Mouse (Mus musculus) heart, embryonic 10.5 days (tissue): ENCODE results near the gene Zfand3. TPM values are rescaled to one million over a fixed set of nuclear protein-coding genes. Genes with fewer than 3 reads are reported as not detected.

Experiments used
- DNase-seq: peaks from one replicate; pipeline ENCODE4 v3.0.0-alpha.2; 2017; ENCODE audit warnings: low spot score
- H3K27ac ChIP-seq: fragments of 300-500 bp; sonication (generic); 2 replicates; pipeline ENCODE4 v1.5.1; 2016; ENCODE audit warnings: mild to moderate bottlenecking
- H3K27me3 ChIP-seq: fragments of 300-500 bp; sonication (generic); 2 replicates; pipeline ENCODE4 v1.6.1; 2016; ENCODE audit warnings: mild to moderate bottlenecking; ENCODE audit not compliant: poor library complexity, insufficient read depth, severe bottlenecking
- H3K36me3 ChIP-seq: fragments of 300-500 bp; sonication (generic); 2 replicates; pipeline ENCODE4 v1.6.1; 2016; ENCODE audit warnings: mild to moderate bottlenecking, moderate library complexity
- H3K4me1 ChIP-seq: fragments of 300-500 bp; sonication (generic); 2 replicates; pipeline ENCODE4 v1.6.1; 2016; ENCODE audit warnings: mild to moderate bottlenecking
- H3K4me3 ChIP-seq: fragments of 300-500 bp; sonication (generic); 2 replicates; pipeline ENCODE4 v1.5.1; 2016; ENCODE audit warnings: mild to moderate bottlenecking, moderate library complexity
- H3K9me3 ChIP-seq: fragments of 300-500 bp; sonication (generic); 2 replicates; pipeline ENCODE4 v1.6.1; 2016; ENCODE audit warnings: mild to moderate bottlenecking, moderate library complexity
- WGBS: fragments of 180-500 bp; shearing (Covaris S2); methylation state at CpG from one replicate; pipeline ENCODE4 v1.1.7; 2016; 5-methylcytosine and 5-hydroxymethylcytosine counted together
- polyA plus RNA-seq: library from polyadenylated mRNA; unstranded; fragments of >200 nt; fragmentation: Nextera tagmentation; extraction: Ambion mirVana; gene quantifications from 2 replicates; pipeline ENCODE4 v1.2.1, GENCODE M21; 2016

Gene Zfand3
- polyA plus RNA-seq, 1 experiment from 2014 or later, result 54.7 TPM

DNA sequence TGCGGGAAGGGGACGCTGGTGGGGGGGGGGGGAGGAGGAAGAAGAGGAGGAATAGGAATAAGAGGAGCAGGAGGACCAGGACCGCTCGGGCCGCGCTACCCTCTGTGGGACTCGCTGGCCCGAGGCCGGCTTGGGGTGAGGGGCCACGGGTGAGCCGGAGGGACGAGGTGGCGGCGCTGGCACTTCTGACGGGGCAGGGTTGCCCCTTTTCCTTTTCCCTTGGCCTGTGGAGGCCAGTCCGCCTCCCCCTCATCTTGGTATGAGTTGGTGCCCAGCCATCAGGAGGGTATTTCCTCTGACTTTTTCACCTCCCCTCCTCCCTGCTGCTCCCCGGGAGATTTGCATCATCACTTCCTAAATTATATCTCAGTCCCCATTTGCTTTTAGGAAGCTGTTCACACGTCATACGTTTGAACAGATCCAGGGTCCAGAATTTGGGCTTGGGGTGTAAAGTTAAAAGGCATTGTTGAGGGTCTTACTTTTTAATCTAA, 963 bp downstream of the Zfand3 start:
- WGBS, result 0% methylated on average over 17 of the region's 19 CpGs
- Histone ChIP-seq H3K4me3 (peak overlapping the region; percentile 93), H3K36me3 (peaks cover 7% of the 10 kb centered on the region; the same call in 1 of the 2 replicates), H3K9me3 (no peaks in the 10 kb centered on the region), H3K4me1 (peaks cover 43% of the 10 kb centered on the region), H3K27ac (peak overlapping the region; percentile 100), H3K27me3 (no peaks in the 10 kb centered on the region)
- no peak for DNase-seq

DNA sequence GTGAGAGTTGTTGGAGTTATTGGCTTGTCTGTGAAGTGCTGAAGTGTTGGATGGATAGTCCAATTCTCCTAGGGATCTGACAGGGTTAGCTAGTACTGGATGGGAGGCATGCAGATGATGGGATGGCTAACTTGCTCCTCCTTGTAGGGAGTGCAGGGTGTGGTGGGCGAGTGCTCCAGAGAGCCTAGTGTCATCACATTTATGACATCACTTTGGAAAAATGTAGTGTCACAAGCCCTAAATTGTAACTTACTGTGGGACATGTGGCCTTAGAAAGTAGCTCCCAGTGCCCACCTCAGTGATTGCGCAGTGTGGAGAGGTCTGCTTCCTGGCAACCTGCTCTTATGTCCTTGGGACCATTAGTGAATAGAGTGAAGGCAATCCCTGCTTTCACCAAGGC, 2.3 kb downstream of the Zfand3 start:
- DNase-seq, result no peak
- H3K27me3 ChIP-seq, result no peaks in the 10 kb centered on the region
- H3K9me3 ChIP-seq, result no peaks in the 10 kb centered on the region
- H3K4me1 ChIP-seq, result peaks cover 43% of the 10 kb centered on the region
- peaks cover 7% of the 10 kb centered on the region; the same call in 1 of the 2 replicates for H3K36me3 ChIP-seq
- peak overlapping the region; percentile 93; the same call in 1 of the 2 replicates for H3K4me3 ChIP-seq
- peak overlapping the region; percentile 57; the same call in 1 of the 2 replicates for H3K27ac ChIP-seq
- WGBS, result 63% methylated on average over 2 of the region's 2 CpGs

DNA sequence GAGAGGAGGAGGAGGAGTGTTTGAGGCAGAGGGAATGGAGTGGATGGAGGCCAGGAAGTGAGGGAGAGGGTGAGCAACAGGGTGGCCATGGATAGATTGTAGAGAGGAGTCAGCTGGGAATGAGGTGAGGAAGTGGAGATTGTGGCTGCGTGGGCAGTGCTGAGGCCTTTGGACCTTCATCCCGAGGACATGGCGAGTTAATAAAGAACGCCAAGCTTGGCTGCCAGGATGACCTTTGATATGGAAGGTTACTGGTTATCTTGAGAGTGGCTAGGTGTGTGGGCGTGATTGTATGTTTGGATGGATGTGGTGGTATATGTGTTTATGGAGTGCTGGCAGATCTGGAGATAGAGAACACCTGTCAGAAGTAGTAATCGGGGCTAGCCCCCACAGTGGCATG, 3.4 kb downstream of the Zfand3 start:
- WGBS, result 70% methylated on average over 6 of the region's 6 CpGs
- H3K9me3 ChIP-seq, result no peaks in the 10 kb centered on the region
- DNase-seq, result no peak
- no peak overlapping the region for H3K4me3 ChIP-seq
- H3K27me3 ChIP-seq, result no peaks in the 10 kb centered on the region
- peaks cover 43% of the 10 kb centered on the region for H3K4me1 ChIP-seq
- no peak overlapping the region for H3K27ac ChIP-seq
- peaks cover 11% of the 10 kb centered on the region; the same call in 1 of the 2 replicates for H3K36me3 ChIP-seq

DNA sequence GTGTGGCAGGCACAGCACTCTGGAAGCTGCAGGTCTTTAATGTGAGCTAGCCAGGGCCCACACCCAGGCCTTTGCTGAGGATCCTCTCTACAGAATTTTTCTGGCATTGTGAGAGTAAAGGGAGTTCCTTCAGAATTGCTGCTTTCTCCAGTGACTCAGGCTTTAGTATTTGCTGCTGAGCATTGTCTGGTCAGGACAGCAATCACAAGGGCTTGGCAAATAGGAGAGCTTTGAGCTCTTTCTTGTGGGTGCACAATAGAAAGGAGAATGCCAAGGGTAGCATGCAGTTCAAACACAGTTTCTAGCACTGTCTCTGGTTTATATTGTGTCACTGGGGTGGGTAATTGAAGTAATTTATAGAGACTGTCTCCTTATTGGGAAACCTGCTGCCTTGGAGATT, 3.9 kb downstream of the Zfand3 start:
- no peak for DNase-seq
- Histone ChIP-seq H3K4me1 (peaks cover 39% of the 10 kb centered on the region), H3K27ac (no peak overlapping the region), H3K36me3 (peaks cover 11% of the 10 kb centered on the region; the same call in 1 of the 2 replicates), H3K27me3 (no peaks in the 10 kb centered on the region), H3K4me3 (no peak overlapping the region), H3K9me3 (no peaks in the 10 kb centered on the region)

DNA sequence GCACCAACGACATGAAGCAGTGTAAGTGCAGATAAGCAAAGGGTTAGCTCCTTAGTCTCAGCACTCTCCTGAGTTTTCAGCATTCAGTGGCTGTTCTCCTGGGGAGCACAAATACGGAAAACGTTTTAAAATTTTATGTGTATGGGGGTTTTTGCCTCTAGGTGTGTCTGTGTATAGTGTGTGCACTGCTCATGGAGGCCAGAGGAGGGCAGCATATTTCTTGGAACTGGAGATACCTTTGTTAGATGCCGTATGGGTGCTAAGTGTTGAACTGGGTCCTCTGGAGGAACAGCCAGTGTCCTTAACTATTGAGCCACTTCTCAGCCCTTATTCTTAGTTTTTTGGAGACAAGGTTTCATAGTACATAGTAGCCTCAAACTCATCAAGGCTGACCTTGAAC, 10.1 kb downstream of the Zfand3 start:
- 88% methylated on average over 4 of the region's 4 CpGs for WGBS
- no peaks in the 10 kb centered on the region for H3K27me3 ChIP-seq
- H3K36me3 ChIP-seq, result peaks cover 24% of the 10 kb centered on the region; the same call in 1 of the 2 replicates
- H3K4me1 ChIP-seq, result peaks cover 20% of the 10 kb centered on the region
- no peaks in the 10 kb centered on the region for H3K9me3 ChIP-seq
- H3K4me3 ChIP-seq, result no peak overlapping the region
- no peak overlapping the region for H3K27ac ChIP-seq
- DNase-seq, result no peak

DNA sequence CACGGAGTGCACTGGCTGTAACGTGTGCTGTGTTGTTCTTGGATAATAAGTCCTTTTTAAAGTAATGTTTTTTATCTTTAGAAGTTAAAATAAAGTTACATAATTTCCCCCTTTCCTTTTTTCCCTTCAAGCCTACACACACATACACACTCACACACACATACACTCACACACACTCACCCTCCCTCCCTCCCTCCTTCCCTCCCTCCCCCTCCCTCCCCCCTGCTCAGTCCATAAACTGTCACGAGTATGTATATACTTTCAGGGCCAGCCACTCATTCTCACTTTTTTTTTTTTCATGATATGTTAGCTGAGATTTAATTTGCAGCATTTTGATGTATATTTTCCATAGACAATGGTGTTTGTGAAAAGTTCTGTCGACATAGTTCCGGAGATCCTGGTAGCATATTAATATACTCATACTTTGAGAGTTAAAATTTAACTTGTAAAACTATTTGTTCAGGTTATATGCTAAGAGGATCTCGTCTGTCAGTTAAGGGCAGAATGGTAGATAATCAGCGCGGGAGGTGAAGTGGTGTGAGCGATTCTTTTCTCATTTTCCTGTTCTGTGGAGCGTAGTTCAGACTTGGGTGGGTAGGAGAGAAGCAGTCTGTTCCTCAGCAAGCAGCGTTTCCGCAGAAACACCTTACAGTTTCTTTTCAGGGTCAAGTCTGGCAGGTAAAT, 14.5 kb downstream of the Zfand3 start:
- H3K27me3 ChIP-seq, result no peaks in the 10 kb centered on the region
- H3K4me1 ChIP-seq, result peaks cover 42% of the 10 kb centered on the region
- H3K9me3 ChIP-seq, result no peaks in the 10 kb centered on the region
- no peak for DNase-seq
- H3K27ac ChIP-seq, result no peak overlapping the region
- no peak overlapping the region for H3K4me3 ChIP-seq
- 84% methylated on average over 12 of the region's 12 CpGs for WGBS
- 0 out of 2 replicates have a peak, but pooled peaks cover 7% of the 10 kb centered on the region for H3K36me3 ChIP-seq

DNA sequence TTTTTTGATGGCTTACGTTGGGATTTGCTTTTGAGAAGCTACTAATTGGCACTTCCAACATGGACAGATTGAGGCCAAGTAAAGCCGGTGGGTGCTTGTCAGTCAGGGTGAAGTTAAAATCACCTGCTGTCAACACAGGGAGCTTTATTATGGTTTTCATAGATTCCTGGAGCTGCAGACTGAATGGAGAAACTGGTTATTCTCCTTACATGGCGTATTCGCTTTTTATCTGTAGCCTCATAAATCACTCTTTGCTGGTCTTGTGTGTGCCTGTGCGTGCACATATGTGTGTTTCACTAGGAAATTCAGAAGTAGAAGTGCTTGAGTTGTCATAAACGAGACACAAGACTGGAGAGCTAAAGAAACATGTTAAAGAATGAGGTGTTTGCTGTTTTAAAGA, 15.4 kb downstream of the Zfand3 start:
- Histone ChIP-seq H3K4me3 (no peak overlapping the region), H3K27me3 (no peaks in the 10 kb centered on the region), H3K9me3 (no peaks in the 10 kb centered on the region), H3K36me3 (no peaks in the 10 kb centered on the region), H3K4me1 (peaks cover 44% of the 10 kb centered on the region), H3K27ac (no peak overlapping the region)
- 85% methylated on average over 6 of the region's 6 CpGs for WGBS
- DNase-seq, result no peak

DNA sequence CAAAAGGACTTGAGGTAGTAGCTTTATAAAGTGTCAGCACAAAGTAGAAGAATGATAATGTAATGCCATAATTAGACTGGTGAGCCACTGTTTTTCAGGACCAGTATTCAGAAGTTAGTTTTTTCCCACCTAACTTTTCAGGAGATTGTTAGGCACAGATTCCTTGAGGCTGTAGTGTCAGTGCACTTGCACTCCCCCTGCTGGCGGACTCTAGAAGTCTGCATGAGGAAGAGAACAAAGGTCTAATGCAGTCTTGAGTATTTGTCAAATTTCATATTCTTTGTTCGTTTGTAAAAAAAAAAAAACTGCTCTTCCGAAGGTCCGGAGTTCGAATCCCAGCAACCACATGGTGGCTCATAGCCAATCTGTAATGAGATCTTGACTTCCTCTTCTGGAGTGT, 20.1 kb downstream of the Zfand3 start:
- no peaks in the 10 kb centered on the region for H3K36me3 ChIP-seq
- peaks cover 75% of the 10 kb centered on the region for H3K4me1 ChIP-seq
- 57% methylated on average over 5 of the region's 5 CpGs for WGBS
- peak; percentile 88 for DNase-seq
- H3K4me3 ChIP-seq, result no peak overlapping the region
- no peaks in the 10 kb centered on the region for H3K9me3 ChIP-seq
- no peaks in the 10 kb centered on the region for H3K27me3 ChIP-seq
- H3K27ac ChIP-seq, result no peak overlapping the region

DNA sequence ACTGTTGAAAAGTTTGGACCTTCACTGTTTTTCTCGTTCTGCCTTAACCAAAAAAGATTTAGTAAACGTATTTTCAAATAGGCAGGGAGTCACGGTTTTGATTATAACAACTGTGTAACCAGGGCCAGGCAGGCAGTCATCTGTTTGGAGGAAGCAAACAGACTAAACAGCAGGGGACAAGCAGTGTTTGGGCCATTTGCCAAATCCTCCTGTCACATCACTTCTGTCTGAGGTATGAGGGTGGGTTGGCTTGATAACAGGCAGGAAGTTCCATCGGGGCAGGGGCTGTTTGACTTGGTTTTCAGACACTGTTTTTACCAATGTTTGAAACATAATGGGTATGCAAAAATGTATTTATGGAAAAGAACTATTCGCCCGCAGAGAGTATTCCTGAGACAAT, 22.1 kb downstream of the Zfand3 start:
- 30% methylated on average over 6 of the region's 6 CpGs for whole genome bisulfite sequencing
- H3K27me3 ChIP-seq, result no peaks in the 10 kb centered on the region
- H3K4me1 ChIP-seq, result peaks cover 69% of the 10 kb centered on the region
- peak overlapping the region; percentile 29; the same call in 1 of the 2 replicates for H3K27ac ChIP-seq
- peak overlapping the region; percentile 8; the same call in 1 of the 2 replicates for H3K4me3 ChIP-seq
- H3K9me3 ChIP-seq, result no peaks in the 10 kb centered on the region
- DNase-seq, result no peak
- no peaks in the 10 kb centered on the region for H3K36me3 ChIP-seq

DNA sequence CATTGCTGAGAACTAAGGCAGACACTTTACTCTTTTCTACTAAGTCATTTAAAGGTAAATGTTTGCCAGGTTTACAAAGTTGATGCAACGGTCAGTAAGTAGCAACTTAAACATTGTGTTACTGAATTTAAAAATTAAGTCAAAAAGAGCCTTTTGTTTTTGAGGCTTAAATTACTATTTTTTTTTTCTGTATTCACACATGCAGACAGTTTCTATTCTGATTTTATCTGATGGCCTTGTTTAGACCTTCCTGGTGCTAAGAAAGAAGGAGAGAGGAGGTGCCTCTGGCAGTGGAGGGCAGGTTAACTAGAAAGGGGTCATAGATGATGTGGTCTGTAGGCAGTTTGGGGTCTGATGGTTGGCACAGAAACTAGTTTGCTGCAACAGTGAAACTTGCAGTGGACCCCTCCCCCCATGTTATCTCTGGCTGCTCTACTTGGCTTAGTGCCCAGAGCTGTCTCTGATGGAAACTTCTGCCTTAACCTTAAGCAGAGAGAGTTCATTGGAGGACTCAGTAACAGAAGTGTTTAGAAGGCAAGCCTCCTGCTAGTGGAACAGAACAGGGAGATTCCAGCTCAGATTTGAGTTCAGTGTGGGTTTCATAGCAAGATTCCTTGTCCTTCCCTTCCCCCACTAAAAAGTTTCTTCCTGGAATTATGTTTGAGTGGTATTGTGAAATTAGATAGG, 23.0 kb downstream of the Zfand3 start:
- Histone ChIP-seq H3K4me1 (peaks cover 69% of the 10 kb centered on the region), H3K4me3 (peak overlapping the region; percentile 36)
- WGBS, result 70% methylated on average over 1 of the region's 1 CpGs

DNA sequence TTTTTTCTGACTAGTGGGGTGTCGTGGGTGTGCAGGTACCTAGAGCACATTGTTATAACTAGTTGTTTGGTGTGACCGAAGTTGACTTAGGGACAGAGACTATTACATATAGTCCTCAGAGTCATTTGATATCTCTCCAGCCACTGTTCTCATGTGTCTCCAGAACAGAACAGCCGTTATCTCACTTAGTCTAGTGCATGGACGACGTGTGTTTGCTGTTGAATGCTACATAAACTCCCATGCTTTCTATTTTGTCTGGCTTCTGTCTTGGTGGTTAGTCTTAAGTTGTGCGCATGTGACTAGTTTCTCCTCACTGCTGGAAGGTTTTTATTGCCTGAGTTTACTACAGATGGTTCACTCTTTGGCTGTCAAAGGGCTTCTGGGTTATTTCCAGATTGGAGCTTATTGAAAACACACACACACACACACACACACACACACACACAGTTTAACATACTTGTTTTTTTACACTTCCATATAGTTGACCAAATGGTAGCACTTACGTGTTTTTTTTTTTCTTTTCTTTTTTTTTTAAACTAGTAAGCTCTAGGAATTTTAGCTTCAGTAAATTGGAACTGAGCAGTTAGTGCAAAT, 25.2 kb downstream of the Zfand3 start:
- no peak overlapping the region for H3K4me3 ChIP-seq
- H3K27ac ChIP-seq, result peak overlapping the region; percentile 24; the same call in 1 of the 2 replicates
- peaks cover 71% of the 10 kb centered on the region for H3K4me1 ChIP-seq
- 51% methylated on average over 7 of the region's 7 CpGs for WGBS
- no peak for DNase-seq
- H3K9me3 ChIP-seq, result no peaks in the 10 kb centered on the region
- H3K36me3 ChIP-seq, result no peaks in the 10 kb centered on the region
- no peaks in the 10 kb centered on the region for H3K27me3 ChIP-seq

More for the DNA sequence above, 23.0 kb downstream of the Zfand3 start:
- Histone ChIP-seq H3K27ac (peak overlapping the region; percentile 64), H3K36me3 (no peaks in the 10 kb centered on the region), H3K9me3 (no peaks in the 10 kb centered on the region), H3K27me3 (no peaks in the 10 kb centered on the region)
- peak; percentile 91 for DNase-seq

DNA sequence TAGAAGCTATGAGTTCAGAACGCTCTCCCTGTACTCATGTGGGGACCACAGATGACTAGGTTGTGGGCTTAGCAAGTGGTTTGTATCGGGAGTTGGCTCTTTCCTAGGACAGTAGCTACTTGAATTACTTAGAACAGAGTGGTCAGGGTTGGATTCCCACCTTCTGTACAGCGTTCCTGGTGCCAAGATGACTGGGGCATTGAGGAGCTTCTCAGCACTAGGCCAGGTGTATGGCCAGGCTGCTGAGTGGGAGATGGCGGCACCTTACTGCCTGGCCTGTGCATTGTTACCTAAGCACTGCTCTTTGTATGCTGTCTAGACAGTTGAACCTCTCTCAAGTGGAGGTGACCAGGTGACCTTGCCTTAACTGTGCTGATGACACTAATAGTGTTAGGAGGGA, 28.3 kb downstream of the Zfand3 start:
- WGBS, result 83% methylated on average over 4 of the region's 4 CpGs
- Histone ChIP-seq H3K4me1 (peaks cover 45% of the 10 kb centered on the region), H3K27ac (no peak overlapping the region), H3K4me3 (no peak overlapping the region), H3K36me3 (peaks cover 5% of the 10 kb centered on the region; the same call in 1 of the 2 replicates), H3K27me3 (no peaks in the 10 kb centered on the region), H3K9me3 (no peaks in the 10 kb centered on the region)
- no peak for DNase-seq

DNA sequence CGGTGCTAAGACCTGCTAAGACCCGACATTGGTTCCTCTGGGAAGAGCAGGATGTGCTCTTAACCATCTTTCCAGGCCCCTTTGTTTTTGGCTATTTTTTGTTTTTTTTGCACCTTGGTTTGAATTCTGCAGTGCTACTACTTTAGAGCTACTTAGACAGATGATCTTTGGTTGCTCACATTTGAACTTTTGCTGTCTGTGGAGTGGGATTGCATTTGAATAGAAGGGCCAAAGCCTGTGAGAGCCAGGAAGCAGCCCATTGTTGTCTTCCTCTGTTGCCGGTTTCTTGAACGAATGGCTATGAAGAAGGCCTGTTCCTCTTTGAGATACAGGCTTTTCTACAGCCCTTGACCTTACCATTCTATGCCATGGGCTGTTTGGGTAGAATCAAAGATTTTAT, 29.5 kb downstream of the Zfand3 start:
- Histone ChIP-seq H3K27me3 (no peaks in the 10 kb centered on the region), H3K4me1 (peaks cover 33% of the 10 kb centered on the region), H3K27ac (no peak overlapping the region), H3K9me3 (no peaks in the 10 kb centered on the region), H3K4me3 (no peak overlapping the region), H3K36me3 (peaks cover 5% of the 10 kb centered on the region; the same call in 1 of the 2 replicates)
- DNase-seq, result no peak
- 67% methylated on average over 4 of the region's 4 CpGs for WGBS
